Mouse (Mus musculus) heart, embryonic 11.5 days (tissue): ENCODE measurements around the gene Rhox3c. TPM values are rescaled to one million over a fixed set of nuclear protein-coding genes. Genes with fewer than 3 reads are reported as not detected.
"Not testable (repeated sequence)": the region's sequence is repeated elsewhere in the genome, so short reads cannot be mapped to it uniquely, and the experiment has no call there.

Source experiments
- ATAC-seq: fragments of 200-750 bp; cut with Nextera tagmentation; replicated peaks from 2 replicates; pipeline ENCODE4 v1.8.0; 2017; ENCODE audit warnings: moderate library complexity; ENCODE audit not compliant: insufficient number of reproducible peaks, low FRiP score, low TSS enrichment
- H3K27ac ChIP-seq: fragments of 300-500 bp; sonication (generic); 2 replicates; pipeline ENCODE4 v1.5.1; 2014; ENCODE audit warnings: mild to moderate bottlenecking, low read depth, low read length
- H3K27me3 ChIP-seq: fragments of 300-500 bp; sonication (generic); 2 replicates; pipeline ENCODE4 v1.6.1; 2014; ENCODE audit warnings: mild to moderate bottlenecking, low read length, mixed read lengths; ENCODE audit not compliant: control insufficient read depth, insufficient read depth
- H3K36me3 ChIP-seq: fragments of 300-500 bp; sonication (generic); 2 replicates; pipeline ENCODE4 v1.6.1; 2014; ENCODE audit warnings: mild to moderate bottlenecking, low read length, moderate library complexity, mixed read lengths; ENCODE audit not compliant: control insufficient read depth, insufficient read depth
- H3K4me1 ChIP-seq: fragments of 300-500 bp; sonication (generic); 2 replicates; pipeline ENCODE4 v1.6.1; 2014; ENCODE audit warnings: low read length; ENCODE audit not compliant: control insufficient read depth, insufficient read depth
- H3K4me2 ChIP-seq: fragments of 300-500 bp; sonication (generic); 2 replicates; pipeline ENCODE4 v1.6.1; 2014; ENCODE audit warnings: mild to moderate bottlenecking, moderate library complexity
- H3K4me3 ChIP-seq: fragments of 300-500 bp; sonication (generic); 2 replicates; pipeline ENCODE4 v1.5.1; 2014; ENCODE audit warnings: low read depth, low read length
- H3K9ac ChIP-seq: fragments of 300-500 bp; sonication (generic); 2 replicates; pipeline ENCODE4 v1.6.1; 2014; ENCODE audit warnings: mild to moderate bottlenecking, low read depth, low read length, moderate library complexity
- H3K9me3 ChIP-seq: fragments of 300-500 bp; sonication (generic); replicated peaks from 2 replicates; pipeline ENCODE4 v1.6.1; 2016; ENCODE audit warnings: low read length; ENCODE audit not compliant: control insufficient read depth
- WGBS: fragments of 180-500 bp; shearing (Covaris S2); extraction: QIAGEN DNeasy Blood & Tissue Kit; methylation state at CpG from one replicate; pipeline ENCODE4 v1.1.7; 2014; ENCODE audit not compliant: insufficient replicate concordance; 5-methylcytosine and 5-hydroxymethylcytosine counted together
- polyA plus RNA-seq: library from polyadenylated mRNA; unstranded; fragments of >200 nt; fragmentation: Nextera tagmentation; extraction: Ambion mirVana; gene quantifications from 2 replicates; pipeline ENCODE4 v1.2.1, GENCODE M21; 2014

The Rhox3c gene
- polyA plus RNA-seq = not detected in 2 replicates

GRCm38 (mm10) chrX:37458285-37458684 is at the start of gene Rhox3c:
Rhox3c (plus strand) TSS chrX:37458585.
- H3K4me3 ChIP-seq, H3K36me3 ChIP-seq, H3K27me3 ChIP-seq, H3K27ac ChIP-seq, H3K4me1 ChIP-seq, ATAC-seq, H3K9ac ChIP-seq, H3K9me3 ChIP-seq, H3K4me2 ChIP-seq: not testable (repeated sequence)
- WGBS = 86% methylated on average over 3 of the region's 4 CpGs

GRCm38 (mm10) chrX:37411767-37412166 is 46.6 kb upstream of the Rhox3c start, which contains the start of gene Rhox2b:
Rhox2b (plus strand) TSS chrX:37412067.
- H3K4me1 ChIP-seq, ATAC-seq, H3K4me3 ChIP-seq, H3K27me3 ChIP-seq, H3K36me3 ChIP-seq, H3K9ac ChIP-seq, H3K4me2 ChIP-seq, H3K9me3 ChIP-seq, H3K27ac ChIP-seq: not testable (repeated sequence)
- no CpG with 5 or more reads among the region's 9 CpGs for WGBS

DNA sequence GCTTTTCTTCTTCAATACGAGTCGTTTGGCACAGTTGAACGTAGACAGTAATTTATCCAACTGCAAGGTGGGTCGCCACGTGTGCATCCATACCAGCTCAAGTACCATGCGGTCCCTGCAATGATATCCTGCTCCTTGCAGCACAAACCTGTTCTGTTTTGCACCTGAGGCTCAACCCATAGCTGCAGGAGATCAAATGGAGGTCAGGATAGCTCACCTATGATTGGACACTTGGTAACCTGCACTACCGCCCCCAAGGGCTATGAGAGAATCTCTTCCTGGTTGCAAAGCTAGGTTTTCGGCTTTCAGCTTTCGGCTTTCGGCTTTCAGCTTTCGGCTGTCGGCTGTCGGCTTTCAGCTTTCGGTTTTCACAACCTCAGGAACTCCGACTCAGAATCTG is 26.2 kb upstream of the Rhox3c start, which contains the start of gene Rhox4b:
Gene Rhox4b, plus strand, starts transcription at position 301 of the 400 bp plus-strand sequence.
- not testable (repeated sequence) for ATAC-seq, H3K4me2 ChIP-seq, H3K9ac ChIP-seq, H3K4me3 ChIP-seq, H3K36me3 ChIP-seq, H3K27ac ChIP-seq, H3K9me3 ChIP-seq, H3K27me3 ChIP-seq, H3K4me1 ChIP-seq
- WGBS = 91% methylated on average over 14 of the region's 15 CpGs

DNA sequence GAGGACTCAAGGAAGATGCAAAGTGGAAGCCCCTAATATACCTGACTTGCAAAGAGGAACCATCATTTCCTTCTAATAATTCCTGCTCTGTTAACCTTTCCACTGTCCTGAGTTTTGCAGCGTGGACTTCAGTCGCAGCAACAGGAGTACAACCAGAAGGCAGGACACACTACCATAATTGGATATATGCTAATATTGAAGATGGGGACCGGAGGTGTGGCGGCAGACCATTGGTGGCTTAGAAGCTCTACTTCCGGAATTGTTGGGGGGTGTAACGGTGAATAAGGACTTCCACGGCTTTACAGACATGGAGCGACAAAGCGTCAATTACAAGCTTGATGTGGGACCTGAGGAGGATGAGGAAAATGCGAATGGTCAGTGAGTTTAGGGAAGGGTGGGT is 5.0 kb upstream of the Rhox3c start, which contains the start of gene Rhox2c:
Gene Rhox2c, plus strand, starts transcription at position 301 of the 400 bp plus-strand sequence.
- H3K27me3 ChIP-seq, H3K4me1 ChIP-seq, H3K27ac ChIP-seq, ATAC-seq, H3K36me3 ChIP-seq, H3K9ac ChIP-seq, H3K4me3 ChIP-seq, H3K9me3 ChIP-seq, H3K4me2 ChIP-seq: not testable (repeated sequence)
- 97% methylated on average over 7 of the region's 10 CpGs for WGBS

DNA sequence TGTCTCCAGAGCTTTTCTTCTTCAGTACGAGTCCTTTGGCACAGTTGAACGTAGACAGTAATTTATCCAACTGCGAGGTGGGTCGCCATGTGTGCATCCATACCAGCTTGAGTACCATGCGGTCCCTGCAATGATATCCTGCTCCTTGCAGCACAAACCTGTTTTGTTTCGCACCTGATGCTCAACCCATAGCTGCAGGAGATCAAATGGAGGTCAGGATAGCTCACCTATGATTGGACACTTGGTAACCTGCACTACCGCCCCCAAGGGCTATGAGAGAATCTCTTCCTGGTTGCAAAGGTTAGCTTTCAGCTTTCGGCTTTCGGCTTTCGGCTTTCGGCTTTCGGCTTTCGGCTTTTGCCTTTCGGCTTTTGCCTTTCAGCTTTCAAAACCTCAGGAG is 21.7 kb downstream of the Rhox3c start, which contains the start of gene Rhox4c:
Gene Rhox4c, plus strand, starts transcription at position 301 of the 400 bp plus-strand sequence.
- ATAC-seq, H3K9me3 ChIP-seq, H3K4me1 ChIP-seq, H3K36me3 ChIP-seq, H3K9ac ChIP-seq, H3K27ac ChIP-seq, H3K4me2 ChIP-seq, H3K4me3 ChIP-seq, H3K27me3 ChIP-seq: not testable (repeated sequence)
- 87% methylated on average over 14 of the region's 14 CpGs for WGBS

DNA sequence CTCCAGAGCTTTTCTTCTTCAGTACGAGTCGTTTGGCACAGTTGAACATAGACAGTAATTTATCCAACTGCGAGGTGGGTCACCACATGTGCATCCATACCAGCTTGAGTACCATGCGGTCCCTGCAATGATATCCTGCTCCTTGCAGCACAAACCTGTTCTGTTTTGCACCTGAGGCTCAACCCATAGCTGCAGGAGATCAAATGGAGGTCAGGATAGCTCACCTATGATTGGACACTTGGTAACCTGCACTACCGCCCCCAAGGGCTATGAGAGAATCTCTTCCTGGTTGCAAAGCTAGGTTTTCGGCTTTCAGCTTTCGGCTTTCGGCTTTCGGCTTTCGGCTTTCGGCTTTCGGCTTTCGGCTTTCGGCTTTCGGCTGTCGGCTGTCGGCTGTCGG is 55.7 kb downstream of the Rhox3c start, which contains the start of gene Rhox4d:
Gene Rhox4d, plus strand, starts transcription at position 301 of the 400 bp plus-strand sequence.
- not testable (repeated sequence) for H3K9ac ChIP-seq, H3K9me3 ChIP-seq, H3K27ac ChIP-seq, H3K4me1 ChIP-seq, ATAC-seq, H3K27me3 ChIP-seq, H3K36me3 ChIP-seq, H3K4me3 ChIP-seq, H3K4me2 ChIP-seq
- 97% methylated on average over 16 of the region's 18 CpGs for WGBS

Other genes with a start within 250 kb of the Rhox3c start
- gene Gm9, start 247.5 kb upstream of the Rhox3c start, polyA plus RNA-seq = not detected in 2 replicates
- gene Rhox1, start 236.3 kb upstream of the Rhox3c start, polyA plus RNA-seq = not detected in 2 replicates
- not detected in 2 replicates for gene Rhox2a, start 213.6 kb upstream of the Rhox3c start, polyA plus RNA-seq
- not detected in 2 replicates for gene Rhox3a, start 208.7 kb upstream of the Rhox3c start, polyA plus RNA-seq
- gene Rhox4a, start 193.2 kb upstream of the Rhox3c start, polyA plus RNA-seq = not detected in 2 replicates
- not detected in 2 replicates for gene Rhox3a2, start 78.6 kb upstream of the Rhox3c start, polyA plus RNA-seq
- gene Rhox4a2, start 67.7 kb upstream of the Rhox3c start, polyA plus RNA-seq = 0.17 and 0.42 TPM in 2 replicates
- not detected in 2 replicates for gene Rhox2b, start 46.5 kb upstream of the Rhox3c start, polyA plus RNA-seq
- gene Rhox4b, start 26.1 kb upstream of the Rhox3c start, polyA plus RNA-seq = not detected in 2 replicates
- gene Rhox2c, start 4.9 kb upstream of the Rhox3c start, polyA plus RNA-seq = not detected in 2 replicates
- gene Rhox4c, start 21.8 kb downstream of the Rhox3c start, polyA plus RNA-seq = not detected in 2 replicates
- gene Rhox2d, start 34.8 kb downstream of the Rhox3c start, polyA plus RNA-seq = not detected in 2 replicates
- gene Rhox4d, start 55.8 kb downstream of the Rhox3c start, polyA plus RNA-seq = not detected in 2 replicates
- gene Rhox2e, start 71.9 kb downstream of the Rhox3c start, polyA plus RNA-seq = not detected in 2 replicates
- gene Rhox3e, start 83.4 kb downstream of the Rhox3c start, polyA plus RNA-seq = not detected in 2 replicates
- gene Rhox4e, start 98.8 kb downstream of the Rhox3c start, polyA plus RNA-seq = not detected in 2 replicates
- gene Rhox2f, start 112.8 kb downstream of the Rhox3c start, polyA plus RNA-seq = not detected in 2 replicates
- gene Rhox3f, start 122.4 kb downstream of the Rhox3c start, polyA plus RNA-seq = not detected in 2 replicates
- gene Rhox4f, start 149.1 kb downstream of the Rhox3c start, polyA plus RNA-seq = not detected in 2 replicates
- gene Rhox3g, start 170.0 kb downstream of the Rhox3c start, polyA plus RNA-seq = not detected in 2 replicates
- not detected in 2 replicates for gene Rhox2g, start 184.9 kb downstream of the Rhox3c start, polyA plus RNA-seq
- not detected in 2 replicates for gene Rhox4g, start 192.7 kb downstream of the Rhox3c start, polyA plus RNA-seq
- not detected in 2 replicates for gene Rhox3h, start 210.2 kb downstream of the Rhox3c start, polyA plus RNA-seq
- gene Rhox2h, start 214.7 kb downstream of the Rhox3c start, polyA plus RNA-seq = not detected in 2 replicates